Mouse (Mus musculus) c-Kit-positive CD71-positive TER-119-positive erythroid progenitor cells, embryonic 14.5 days (primary cell): Measurements from ENCODE around the gene Vmn2r37.
"Not testable (repeated sequence)": the region's sequence is repeated elsewhere in the genome, so short reads cannot be mapped to it uniquely, and the experiment has no call there.

Experiments
- DNase-seq: peaks from one replicate; pipeline ENCODE4 v3.0.0-alpha.2; 2013; ENCODE audit warnings: low spot score

Gene Vmn2r37

DNA sequence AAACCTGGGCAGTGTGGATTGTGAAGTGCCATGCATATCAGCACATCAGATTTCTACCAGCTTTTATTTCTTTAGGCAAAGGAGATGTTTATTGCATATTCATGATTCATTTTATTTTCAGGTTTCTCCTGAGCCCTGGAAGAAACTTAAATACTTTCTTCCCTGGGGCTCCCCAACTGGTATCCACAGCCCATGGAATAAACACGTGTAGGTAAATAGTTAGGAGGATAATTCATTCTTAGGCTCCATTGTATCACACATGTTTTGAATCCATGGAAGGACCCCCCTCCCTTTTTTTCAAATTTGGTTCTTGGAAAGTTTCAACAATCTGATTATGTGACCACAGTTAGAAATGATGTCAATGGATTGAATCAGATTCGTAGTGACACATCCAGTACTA is at the start of gene Vmn2r37:
TSS of gene Vmn2r37 (minus strand) at position 101 of the 400 bp plus-strand sequence.
- not testable (repeated sequence) for DNase-seq
